Mouse (Mus musculus) monocyte, adult 2 months (primary cell): ENCODE results near the gene 1700012A03Rik.

ENCODE experiments used
- DNase-seq, 2 experiments: peaks; one replicate each; pipeline ENCODE4 v3.0.0; 2022; ENCODE audit warnings: low spot score in 2 of 2, low read depth in 1 of 2

Gene 1700012A03Rik

GRCm38 (mm10) chr6:32049951-32050345 lies at the start of gene 1700012A03Rik:
Gene 1700012A03Rik, plus strand, starts transcription at chr6:32050246.
- DNase-seq, result no peak

GRCm38 (mm10) chr6:32004228-32004627 lies 45.8 kb upstream of the 1700012A03Rik start:
- DNase-seq, result no peak

- no peak for DNase-seq
Measured at GRCm38 (mm10) chr6:32005914-32006313, 44.1 kb upstream of the 1700012A03Rik start.

- DNase-seq, result no peak
Measured at GRCm38 (mm10) chr6:32006382-32006781, 43.7 kb upstream of the 1700012A03Rik start.

- DNase-seq, result no peak
Measured at GRCm38 (mm10) chr6:32007336-32007735, 42.7 kb upstream of the 1700012A03Rik start.

- no peak for DNase-seq
Measured at GRCm38 (mm10) chr6:32016841-32017240, 33.2 kb upstream of the 1700012A03Rik start.

GRCm38 (mm10) chr6:32017406-32018104 lies 32.5 kb upstream of the 1700012A03Rik start:
- DNase-seq, result no peak

GRCm38 (mm10) chr6:32018105-32018446 lies 32.0 kb upstream of the 1700012A03Rik start:
- DNase-seq, result no peak

GRCm38 (mm10) chr6:32021853-32022536 lies 28.1 kb upstream of the 1700012A03Rik start:
- no peak for DNase-seq

- no peak for DNase-seq
Measured at GRCm38 (mm10) chr6:32022537-32022869, 27.5 kb upstream of the 1700012A03Rik start.

- DNase-seq, result no peak
Measured at GRCm38 (mm10) chr6:32028228-32029009, 21.6 kb upstream of the 1700012A03Rik start.

GRCm38 (mm10) chr6:32034226-32034625 lies 15.8 kb upstream of the 1700012A03Rik start:
- no peak for DNase-seq

GRCm38 (mm10) chr6:32045344-32045743 lies 4.7 kb upstream of the 1700012A03Rik start:
- DNase-seq, result no peak

GRCm38 (mm10) chr6:32049256-32049950 lies 643 bp upstream of the 1700012A03Rik start:
- DNase-seq, result no peak

GRCm38 (mm10) chr6:32052135-32052915 lies 2.3 kb downstream of the 1700012A03Rik start:
- DNase-seq, result no peak

GRCm38 (mm10) chr6:32056525-32056924 lies 6.5 kb downstream of the 1700012A03Rik start:
- no peak for DNase-seq

GRCm38 (mm10) chr6:32058571-32058970 lies 8.5 kb downstream of the 1700012A03Rik start:
- no peak for DNase-seq

- no peak for DNase-seq
Measured at GRCm38 (mm10) chr6:32060641-32061040, 10.6 kb downstream of the 1700012A03Rik start.

- no peak for DNase-seq
Measured at GRCm38 (mm10) chr6:32061266-32061665, 11.2 kb downstream of the 1700012A03Rik start.

- no peak for DNase-seq
Measured at GRCm38 (mm10) chr6:32065789-32066510, 15.9 kb downstream of the 1700012A03Rik start.
